Mouse (Mus musculus) CH12.LX (cell line): ENCODE measurements around the gene Nol10. TPM values are rescaled to one million over a fixed set of nuclear protein-coding genes. Genes with fewer than 3 reads are reported as not detected.

Experiments
- DNase-seq: peaks from one replicate; pipeline ENCODE4 v3.0.0-alpha.2; 2013; ENCODE audit errors: extremely low read depth
- H3K27ac ChIP-seq: 2 replicates; pipeline ENCODE4 v1.5.1; 2012; ENCODE audit warnings: low read depth, mild to moderate bottlenecking, control low read depth, moderate library complexity; ENCODE audit not compliant: insufficient read depth
- H3K27me3 ChIP-seq: replicated peaks from 2 replicates; pipeline ENCODE3; 2012; ENCODE audit warnings: inconsistent platforms
- H3K36me3 ChIP-seq, 2 experiments: replicated peaks in 1 of 2; 2 replicates each; pipeline versions ENCODE3 to v1.6.1; 2012; ENCODE audit warnings: inconsistent platforms in 1 of 2, low read length in 1 of 2, mild to moderate bottlenecking in 1 of 2, mixed read lengths in 1 of 2, moderate library complexity in 1 of 2; ENCODE audit not compliant: control insufficient read depth in 1 of 2, insufficient read depth in 1 of 2
- H3K4me1 ChIP-seq, 2 experiments: 2 replicates each; pipeline ENCODE4 v1.6.1; 2012; ENCODE audit warnings: inconsistent platforms in 1 of 2, moderate library complexity in 1 of 2; ENCODE audit not compliant: insufficient read depth in 2 of 2, control insufficient read depth in 1 of 2
- H3K4me2 ChIP-seq: 2 replicates; pipeline ENCODE4 v1.6.1; 2012; ENCODE audit warnings: low read depth, mild to moderate bottlenecking, control low read depth; ENCODE audit not compliant: poor library complexity, insufficient read depth, severe bottlenecking
- H3K4me3 ChIP-seq, 3 experiments: fragments of 150-350 bp in 1 of 3; sonication (generic) in 1 of 3; replicated peaks in 1 of 3; 2 replicates each; pipeline versions ENCODE3 to v1.5.1; 2011 to 2012; ENCODE audit warnings: low read depth in 2 of 3, low read length in 2 of 3, mild to moderate bottlenecking in 2 of 3, moderate library complexity in 2 of 3, control low read depth in 1 of 3, improper control_type of control experiment in 1 of 3, inconsistent platforms in 1 of 3, mixed read lengths in 1 of 3; ENCODE audit not compliant: poor library complexity in 1 of 3
- H3K79me2 ChIP-seq: replicated peaks from 2 replicates; pipeline ENCODE4 v1.6.1; 2012; ENCODE audit warnings: mild to moderate bottlenecking, moderate library complexity; ENCODE audit not compliant: control insufficient read depth, poor library complexity, insufficient read depth, severe bottlenecking; ENCODE audit errors: extremely low read depth
- H3K9ac ChIP-seq: 2 replicates; pipeline ENCODE4 v1.6.1; 2012; ENCODE audit warnings: low read depth, mild to moderate bottlenecking, control low read depth, moderate library complexity; ENCODE audit not compliant: insufficient read depth
- H3K9me3 ChIP-seq: replicated peaks from 2 replicates; pipeline ENCODE3; 2012; ENCODE audit warnings: low read length, inconsistent platforms, mixed read lengths
- BHLHE40 ChIP-seq: IDR thresholded peaks from 2 replicates; pipeline ENCODE4 v1.6.1; 2011; ENCODE audit warnings: mild to moderate bottlenecking, low read depth, low read length, improper control_type of control experiment
- CHD1 ChIP-seq: IDR thresholded peaks from 2 replicates; pipeline ENCODE4 v1.6.1; 2012; ENCODE audit warnings: low read depth, low read length, improper control_type of control experiment, inconsistent platforms
- CHD2 ChIP-seq: IDR thresholded peaks from 2 replicates; pipeline ENCODE4 v1.6.1; 2011; ENCODE audit warnings: low read length, improper control_type of control experiment
- CTCF ChIP-seq, 2 experiments: IDR thresholded peaks in 1 of 2; conservative IDR thresholded peaks in 1 of 2; 2 replicates each; pipeline ENCODE4 v1.5.1; 2011 to 2012; ENCODE audit warnings: low read depth in 2 of 2, low read length in 2 of 2, improper control_type of control experiment in 1 of 2, inconsistent platforms in 1 of 2, mild to moderate bottlenecking in 1 of 2, moderate library complexity in 1 of 2
- E2F4 ChIP-seq: IDR thresholded peaks from 2 replicates; pipeline ENCODE4 v1.6.1; 2011; ENCODE audit warnings: low read depth, low read length, improper control_type of control experiment; ENCODE audit not compliant: insufficient replicate concordance
- EP300 ChIP-seq: IDR thresholded peaks from 2 replicates; pipeline ENCODE4 v1.6.1; 2011; ENCODE audit warnings: low read length, improper control_type of control experiment
- ETS1 ChIP-seq: conservative IDR thresholded peaks from 2 replicates; pipeline ENCODE4 v1.6.1; 2012; ENCODE audit warnings: low read depth, mild to moderate bottlenecking, inconsistent platforms, low read length, improper control_type of control experiment, moderate library complexity
- GABPA ChIP-seq: IDR thresholded peaks from 2 replicates; pipeline ENCODE4 v1.6.1; 2012; ENCODE audit warnings: low read depth, low read length, improper control_type of control experiment, inconsistent platforms; ENCODE audit not compliant: insufficient replicate concordance
- HCFC1 ChIP-seq: IDR thresholded peaks from 2 replicates; pipeline ENCODE4 v1.6.1; 2012; ENCODE audit warnings: low read depth, mild to moderate bottlenecking, inconsistent platforms, low read length, improper control_type of control experiment
- IRF4 ChIP-seq: IDR thresholded peaks from 2 replicates; pipeline ENCODE4 v1.6.1; 2014; ENCODE audit warnings: low read depth, mild to moderate bottlenecking, inconsistent platforms, low read length, improper control_type of control experiment
- MAFK ChIP-seq: IDR thresholded peaks from 2 replicates; pipeline ENCODE4 v1.6.1; 2011; ENCODE audit warnings: low read length, improper control_type of control experiment; ENCODE audit not compliant: insufficient replicate concordance
- MAX ChIP-seq: IDR thresholded peaks from 2 replicates; pipeline ENCODE4 v1.6.1; 2011; ENCODE audit warnings: low read length, improper control_type of control experiment
- MAZ ChIP-seq: IDR thresholded peaks from 2 replicates; pipeline ENCODE4 v1.6.1; 2012; ENCODE audit warnings: low read depth, mild to moderate bottlenecking, inconsistent platforms, low read length, improper control_type of control experiment, moderate library complexity
- MEF2A ChIP-seq: IDR thresholded peaks from 2 replicates; pipeline ENCODE4 v1.6.1; 2014; ENCODE audit warnings: low read depth, mild to moderate bottlenecking, inconsistent platforms, low read length, improper control_type of control experiment, borderline replicate concordance
- MXI1 ChIP-seq: IDR thresholded peaks from 2 replicates; pipeline ENCODE4 v1.6.1; 2011; ENCODE audit warnings: mild to moderate bottlenecking, low read depth, low read length, improper control_type of control experiment
- MYC ChIP-seq: IDR thresholded peaks from 2 replicates; pipeline ENCODE4 v1.6.1; 2011; ENCODE audit warnings: low read depth, mild to moderate bottlenecking, improper control_type of control experiment, low read length
- NRF1 ChIP-seq: IDR thresholded peaks from 2 replicates; pipeline ENCODE4 v1.6.1; 2014; ENCODE audit warnings: low read depth, mild to moderate bottlenecking, inconsistent platforms, low read length, improper control_type of control experiment, moderate library complexity
- PAX5 ChIP-seq: IDR thresholded peaks from 2 replicates; pipeline ENCODE4 v1.6.1; 2012; ENCODE audit warnings: low read length, inconsistent platforms, mixed read lengths
- RAD21 ChIP-seq: IDR thresholded peaks from 2 replicates; pipeline ENCODE4 v1.6.1; 2011; ENCODE audit warnings: low read depth, mild to moderate bottlenecking, low read length, improper control_type of control experiment, moderate library complexity
- RCOR1 ChIP-seq: conservative IDR thresholded peaks from 2 replicates; pipeline ENCODE4 v1.6.1; 2012; ENCODE audit warnings: low read depth, mild to moderate bottlenecking, inconsistent platforms, low read length, improper control_type of control experiment
- SIN3A ChIP-seq: IDR thresholded peaks from 2 replicates; pipeline ENCODE4 v1.6.1; 2012; ENCODE audit warnings: low read length, improper control_type of control experiment, inconsistent platforms
- SMC3 ChIP-seq: IDR thresholded peaks from 2 replicates; pipeline ENCODE4 v1.6.1; 2011; ENCODE audit warnings: low read depth, low read length, improper control_type of control experiment
- TCF12 ChIP-seq: IDR thresholded peaks from 2 replicates; pipeline ENCODE4 v1.6.1; 2014; ENCODE audit warnings: low read depth, mild to moderate bottlenecking, inconsistent platforms, low read length, improper control_type of control experiment
- UBTF ChIP-seq: IDR thresholded peaks from 2 replicates; pipeline ENCODE4 v1.6.1; 2012; ENCODE audit warnings: low read depth, mild to moderate bottlenecking, inconsistent platforms, low read length, improper control_type of control experiment, moderate library complexity
- USF1 ChIP-seq: IDR thresholded peaks from 2 replicates; pipeline ENCODE4 v1.6.1; 2014; ENCODE audit warnings: low read depth, mild to moderate bottlenecking, inconsistent platforms, low read length, improper control_type of control experiment
- ZC3H11A ChIP-seq: IDR thresholded peaks from 2 replicates; pipeline ENCODE4 v1.6.1; 2012; ENCODE audit warnings: low read depth, mild to moderate bottlenecking, inconsistent platforms, low read length, improper control_type of control experiment
- ZMIZ1 ChIP-seq: IDR thresholded peaks from 2 replicates; pipeline ENCODE4 v1.6.1; 2012; ENCODE audit warnings: low read depth, mild to moderate bottlenecking, inconsistent platforms, low read length, improper control_type of control experiment
- ZNF384 ChIP-seq: IDR thresholded peaks from 2 replicates; pipeline ENCODE4 v1.6.1; 2012; ENCODE audit warnings: low read depth, low read length, improper control_type of control experiment, inconsistent platforms
- dilution Hi-C: fragments of 300-500 bp; cut with MboI; formaldehyde crosslinking; loops from 2 replicates; pipeline ENCODE4 v1.14.3; 2020; ENCODE audit warnings: low sequenced_read_pairs; ENCODE audit not compliant: extremely low pct_unique_long_range_greater_than_20kb, extremely low pct_ligation_motif_present
- in situ Hi-C: fragments of 300-500 bp; cut with MboI; formaldehyde crosslinking; loops from 3 replicates; pipeline ENCODE4 v1.14.3; 2019; ENCODE audit warnings: low sequenced_read_pairs, low pct_ligation_motif_present, low pct_unique_long_range_greater_than_20kb, mixed read lengths
- polyA plus RNA-seq: library from polyadenylated mRNA; unstranded; fragments of >175 nt; gene quantifications from 2 replicates; pipeline ENCODE4 v1.2.1, GENCODE M21; 2012; ENCODE audit warnings: low read depth; ENCODE audit not compliant: insufficient read length
- total RNA-seq, 2 experiments: library from RNA; depleted of rRNA; stranded (reverse); fragments of 300-350 nt in 1 of 2; fragments of >200 nt in 1 of 2; gene quantifications; 2 replicates each; pipeline ENCODE4 v1.2.3; 2012 to 2014

Nol10 gene
- total and polyA plus RNA-seq, 3 experiments, result 10.9 to 65.8 (median 14.5) TPM

DNA sequence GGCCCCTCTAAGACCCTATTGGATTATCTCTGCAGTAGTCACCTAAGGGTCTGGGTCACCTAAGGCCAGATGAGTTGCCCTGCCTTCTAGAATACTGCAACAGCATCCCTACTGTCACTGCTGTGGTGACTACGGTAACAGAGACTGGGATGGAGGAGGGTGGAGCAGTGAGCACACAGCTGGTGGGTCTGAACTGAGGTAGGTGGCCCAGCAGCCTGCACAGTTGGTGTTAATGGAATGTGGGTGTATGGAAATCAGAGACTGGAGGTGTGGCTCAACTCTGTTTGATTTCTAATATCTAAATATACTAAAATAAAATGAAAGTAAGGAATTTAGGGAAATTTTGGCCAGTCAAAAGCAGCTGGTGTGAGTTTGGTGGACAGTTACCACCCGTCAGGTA, 88.2 kb downstream of the Nol10 start:
- dilution Hi-C loops (no loop called here), in situ Hi-C loops (no loop called here)
- no peak for TF ChIP-seq CTCF (conservative IDR thresholded peaks at IDR 0.05 in 1 of 2, IDR thresholded peaks at IDR 0.05 in 1 of 2; ENCODE audit: low read depth in 2 of 2, low read length in 2 of 2)
- no peak for TF ChIP-seq NRF1
- no peak for TF ChIP-seq CHD2
- no peak for TF ChIP-seq UBTF
- no peak for TF ChIP-seq USF1
- no peak for TF ChIP-seq ZMIZ1
- no peak for TF ChIP-seq MAZ
- TF ChIP-seq MXI1, result no peak
- TF ChIP-seq GABPA, result no peak
- no peak for TF ChIP-seq RAD21
- TF ChIP-seq IRF4, result no peak
- Histone ChIP-seq H3K9ac (no peak overlapping the region), H3K4me2 (no peak overlapping the region), H3K4me3 (no peak overlapping the region), H3K4me1 (peaks cover 56 to 88% of the 10 kb centered on the region in 2 experiments), H3K27ac (no peak overlapping the region), H3K36me3 (peaks cover 0 to 7% of the 10 kb centered on the region in 2 experiments), H3K9me3 (no peaks in the 10 kb centered on the region), H3K79me2 (no peaks in the 10 kb centered on the region), H3K27me3 (no peaks in the 10 kb centered on the region)
- no peak for DNase-seq

DNA sequence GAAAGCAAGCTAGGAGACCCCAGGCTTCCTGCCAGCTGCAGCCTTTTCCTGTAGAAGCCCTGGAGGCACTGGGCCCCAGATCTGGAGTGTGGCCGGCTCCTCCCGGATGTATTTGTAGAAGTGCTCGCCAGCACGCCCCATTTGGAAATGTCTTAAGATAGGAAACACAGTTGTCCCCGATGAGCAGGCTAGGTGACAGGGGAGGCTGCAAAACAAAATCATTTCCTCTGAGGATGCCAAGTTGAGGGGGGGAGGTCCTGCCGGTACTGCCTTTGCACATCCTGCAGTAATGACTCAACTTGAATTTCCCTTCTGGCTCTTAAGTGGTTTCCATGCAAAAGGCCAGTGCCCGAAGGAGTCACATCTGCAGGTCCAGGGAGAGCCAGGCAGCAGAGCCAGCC, 92.0 kb downstream of the Nol10 start:
- DNase-seq, result peak; percentile 64
- no peak overlapping the region for H3K27ac ChIP-seq
- H3K4me2 ChIP-seq, result no peak overlapping the region
- no peaks in the 10 kb centered on the region for H3K27me3 ChIP-seq
- in situ Hi-C loops (no loop called here), dilution Hi-C loops (no loop called here)
- H3K4me3 ChIP-seq, result no peak overlapping the region
- H3K4me1 ChIP-seq, result peaks cover 35 to 73% of the 10 kb centered on the region in 2 experiments
- H3K36me3 ChIP-seq, result peaks cover 0 to 4% of the 10 kb centered on the region in 2 experiments
- H3K9ac ChIP-seq, result no peak overlapping the region
- TF ChIP-seq ETS1 (0 out of 2 replicates have a peak, but pooled peaks have one; percentile 29), CHD1 (no peak)
- H3K79me2 ChIP-seq, result no peaks in the 10 kb centered on the region
- no peaks in the 10 kb centered on the region for H3K9me3 ChIP-seq

DNA sequence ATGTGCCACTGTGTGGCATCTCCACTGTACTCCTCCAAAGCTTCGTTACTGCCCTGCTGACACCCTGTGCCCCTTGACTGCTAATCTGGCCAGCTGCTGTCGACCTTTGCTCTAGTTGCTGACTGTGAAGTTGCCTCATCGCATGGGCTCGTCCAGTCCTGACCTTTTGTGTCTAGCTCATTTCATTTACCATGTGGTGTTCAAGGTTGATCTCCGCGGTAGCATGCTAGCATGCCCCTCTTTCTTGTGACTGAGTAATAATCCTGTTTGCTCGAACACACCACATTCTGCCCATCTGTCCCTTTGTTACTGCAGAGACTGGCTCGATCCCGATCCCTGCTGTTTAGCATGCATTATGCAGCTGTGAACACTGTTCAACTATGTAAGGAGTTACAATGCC, 93.2 kb downstream of the Nol10 start:
- in situ Hi-C loops, result no loop called here
- dilution Hi-C loops, result no loop called here
- no peaks in the 10 kb centered on the region for H3K36me3 ChIP-seq
- H3K27ac ChIP-seq, result no peak overlapping the region
- no peaks in the 10 kb centered on the region for H3K9me3 ChIP-seq
- no peak overlapping the region for H3K4me2 ChIP-seq
- no peak for TF ChIP-seq EP300
- no peak for TF ChIP-seq ZNF384
- TF ChIP-seq SIN3A, result no peak
- TF ChIP-seq BHLHE40, result no peak
- TF ChIP-seq E2F4, result no peak
- no peak for TF ChIP-seq SMC3
- no peak for TF ChIP-seq MAZ
- no peak for TF ChIP-seq MEF2A
- TF ChIP-seq HCFC1, result no peak
- no peak for TF ChIP-seq ZC3H11A
- no peak for TF ChIP-seq MAX
- no peak for TF ChIP-seq MYC
- no peak for TF ChIP-seq MAFK
- no peak for TF ChIP-seq IRF4
- no peak for TF ChIP-seq RCOR1
- no peak for TF ChIP-seq TCF12
- TF ChIP-seq PAX5, result no peak
- no peaks in the 10 kb centered on the region for H3K79me2 ChIP-seq
- H3K9ac ChIP-seq, result no peak overlapping the region
- no peaks in the 10 kb centered on the region for H3K27me3 ChIP-seq
- H3K4me3 ChIP-seq, result no peak overlapping the region
- H3K4me1 ChIP-seq, result peaks cover 24 to 61% of the 10 kb centered on the region in 2 experiments
- no peak for DNase-seq
